Mouse (Mus musculus): ENCODE data around the gene Agtpbp1.

The Agtpbp1 gene

GRCm38 (mm10) chr13:59590691-59591090, 5.7 kb upstream of the Agtpbp1 start:
- POLR2A ChIA-PET, result interaction anchor here in 3 of 4 experiments (0.8 to 2.1 kb wide), 10 partner anchors 9 to 179 kb away, joined by 3 to 9 read pairs (median 3); partner anchors contain the start of gene Isca1 (in 1 of the 3)
- CTCF ChIA-PET, result no interaction called here

GRCm38 (mm10) chr13:59589672-59590071, 4.6 kb upstream of the Agtpbp1 start:
- CTCF ChIA-PET, result no interaction called here
- POLR2A ChIA-PET, result interaction anchor here in 2 of 4 experiments (0.7 to 2.1 kb wide), 6 partner anchors 16 to 180 kb away, joined by 3 to 9 read pairs (median 4); no protein-coding TSS in a partner anchor

- POLR2A ChIA-PET, result interaction anchor here in 3 of 4 experiments (0.5 to 4.8 kb wide), 9 partner anchors 9 to 588 kb away, joined by 3 to 28 read pairs (median 4); partner anchors contain the start of gene Isca1 (in 2 of the 3)
- CTCF ChIA-PET, result no interaction called here
These were observed 2.2 kb upstream of the Agtpbp1 start for GRCm38 (mm10) chr13:59587201-59587600.

GRCm38 (mm10) chr13:59585648-59586005, 600 bp upstream of the Agtpbp1 start:
- POLR2A ChIA-PET, result interaction anchor here in 3 of 4 experiments (0.5 to 4.8 kb wide), 18 partner anchors 8 to 894 kb away, joined by 3 to 28 read pairs (median 6); partner anchors contain the start of gene Isca1 (in 2 of the 3)
- CTCF ChIA-PET, result interaction anchor here in 1 of 4 experiments (0.9 to 1.1 kb wide), 2 partner anchors 10 to 125 kb away, joined by 3 read pairs; partner anchors contain the start of gene Spata31d1a

- ChIA-PET CTCF (interaction anchor here in 1 of 4 experiments (0.6 to 1.5 kb wide), 3 partner anchors 72 to 144 kb away, joined by 3 to 5 read pairs (median 3); no protein-coding TSS in a partner anchor), POLR2A (interaction anchor here in 3 of 4 experiments (0.6 to 4.8 kb wide), 15 partner anchors 9 to 186 kb away, joined by 3 to 28 read pairs (median 4); partner anchors contain the start of gene Isca1 (in 2 of the 3))
These were observed 546 bp downstream of the Agtpbp1 start for GRCm38 (mm10) chr13:59584481-59584880.

GRCm38 (mm10) chr13:59580954-59581353, 4.1 kb downstream of the Agtpbp1 start:
- POLR2A ChIA-PET, result interaction anchor here in 3 of 4 experiments (0.7 to 1.6 kb wide), 11 partner anchors 12 to 246 kb away, joined by 3 to 5 read pairs (median 3); partner anchors contain the start of gene Isca1 (in 1 of the 3)
- CTCF ChIA-PET, result interaction anchor here (0.6 to 1.8 kb wide), 25 partner anchors 9 to 1604 kb away, joined by 3 to 22 read pairs (median 4); partner anchors contain the start of gene Spata31d1a (in 1 of the 4)

GRCm38 (mm10) chr13:59572549-59572948, 12.5 kb downstream of the Agtpbp1 start:
- POLR2A ChIA-PET, result no interaction called here
- CTCF ChIA-PET, result no interaction called here

- CTCF ChIA-PET, result no interaction called here
- POLR2A ChIA-PET, result no interaction called here
These were observed 13.9 kb downstream of the Agtpbp1 start for GRCm38 (mm10) chr13:59571107-59571506.

GRCm38 (mm10) chr13:59565945-59566520, 19.0 kb downstream of the Agtpbp1 start:
- POLR2A ChIA-PET, result no interaction called here
- CTCF ChIA-PET, result interaction anchor here in 2 of 4 experiments (0.5 to 0.9 kb wide), 3 partner anchors 162 to 275 kb away, joined by 3 read pairs; no protein-coding TSS in a partner anchor

- CTCF ChIA-PET, result interaction anchor here in 1 of 4 experiments (1.1 kb wide), 1 partner anchor 11 kb away, joined by 3 read pairs; no protein-coding TSS in a partner anchor
- POLR2A ChIA-PET, result no interaction called here
These were observed 20.1 kb downstream of the Agtpbp1 start for GRCm38 (mm10) chr13:59564923-59565322.

GRCm38 (mm10) chr13:59564505-59564904, 20.5 kb downstream of the Agtpbp1 start:
- CTCF ChIA-PET, result interaction anchor here in 1 of 4 experiments (1.1 kb wide), 1 partner anchor 11 kb away, joined by 3 read pairs; no protein-coding TSS in a partner anchor
- POLR2A ChIA-PET, result no interaction called here

GRCm38 (mm10) chr13:59562471-59562870, 22.6 kb downstream of the Agtpbp1 start:
- CTCF ChIA-PET, result interaction anchor here in 1 of 4 experiments (0.9 kb wide), 1 partner anchor 211 kb away, joined by 3 read pairs; no protein-coding TSS in a partner anchor

GRCm38 (mm10) chr13:59558776-59559175, 26.3 kb downstream of the Agtpbp1 start:
- CTCF ChIA-PET, result interaction anchor here in 1 of 4 experiments (0.6 kb wide), 1 partner anchor 161 kb away, joined by 3 read pairs; no protein-coding TSS in a partner anchor

More at GRCm38 (mm10) chr13:59562471-59562870, 22.6 kb downstream of the Agtpbp1 start:
- POLR2A ChIA-PET, result interaction anchor here in 3 of 4 experiments (0.6 to 1.4 kb wide), 4 partner anchors 11 to 208 kb away, joined by 3 to 4 read pairs (median 3); partner anchors contain the start of gene Isca1 (in 1 of the 3)

GRCm38 (mm10) chr13:59557185-59557985, 27.6 kb downstream of the Agtpbp1 start:
- ChIA-PET CTCF (no interaction called here), POLR2A (interaction anchor here in 3 of 4 experiments (0.6 to 1.0 kb wide), 8 partner anchors 12 to 349 kb away, joined by 3 to 7 read pairs (median 4); partner anchors contain the start of gene Isca1 (in 2 of the 3))

More at GRCm38 (mm10) chr13:59558776-59559175, 26.3 kb downstream of the Agtpbp1 start:
- POLR2A ChIA-PET, result interaction anchor here in 1 of 4 experiments (1.2 kb wide), 1 partner anchor 96 kb away, joined by 3 read pairs; no protein-coding TSS in a partner anchor

GRCm38 (mm10) chr13:59556670-59557069, 28.4 kb downstream of the Agtpbp1 start:
- ChIA-PET CTCF (no interaction called here), POLR2A (no interaction called here)

- ChIA-PET POLR2A (no interaction called here), CTCF (interaction anchor here in 1 of 4 experiments (0.6 kb wide), 1 partner anchor 1130 kb away, joined by 7 read pairs; no protein-coding TSS in a partner anchor)
These were observed 29.3 kb downstream of the Agtpbp1 start for GRCm38 (mm10) chr13:59555613-59556192.

- POLR2A ChIA-PET, result interaction anchor here in 1 of 4 experiments (0.5 kb wide), 1 partner anchor 73 kb away, joined by 3 read pairs; no protein-coding TSS in a partner anchor
These were observed 30.1 kb downstream of the Agtpbp1 start for GRCm38 (mm10) chr13:59554772-59555505.

GRCm38 (mm10) chr13:59552751-59553150, 32.3 kb downstream of the Agtpbp1 start:
- CTCF ChIA-PET, result interaction anchor here in 1 of 4 experiments (0.7 kb wide), 1 partner anchor 695 kb away, joined by 4 read pairs; no protein-coding TSS in a partner anchor
- POLR2A ChIA-PET, result no interaction called here

More at GRCm38 (mm10) chr13:59554772-59555505, 30.1 kb downstream of the Agtpbp1 start:
- CTCF ChIA-PET, result interaction anchor here in 1 of 4 experiments (0.6 kb wide), 1 partner anchor 1131 kb away, joined by 7 read pairs; no protein-coding TSS in a partner anchor

Measured in embryonic stem cell, embryonic (primary cell).